Mouse (Mus musculus): ENCODE measurements at regions not wholly inside any gene's neighbourhood (a gene's known extent, or its start where the extent isn't known, plus 50 kb on each side); places are given as distances from the start of the nearest gene placed in this dataset.

DNA sequence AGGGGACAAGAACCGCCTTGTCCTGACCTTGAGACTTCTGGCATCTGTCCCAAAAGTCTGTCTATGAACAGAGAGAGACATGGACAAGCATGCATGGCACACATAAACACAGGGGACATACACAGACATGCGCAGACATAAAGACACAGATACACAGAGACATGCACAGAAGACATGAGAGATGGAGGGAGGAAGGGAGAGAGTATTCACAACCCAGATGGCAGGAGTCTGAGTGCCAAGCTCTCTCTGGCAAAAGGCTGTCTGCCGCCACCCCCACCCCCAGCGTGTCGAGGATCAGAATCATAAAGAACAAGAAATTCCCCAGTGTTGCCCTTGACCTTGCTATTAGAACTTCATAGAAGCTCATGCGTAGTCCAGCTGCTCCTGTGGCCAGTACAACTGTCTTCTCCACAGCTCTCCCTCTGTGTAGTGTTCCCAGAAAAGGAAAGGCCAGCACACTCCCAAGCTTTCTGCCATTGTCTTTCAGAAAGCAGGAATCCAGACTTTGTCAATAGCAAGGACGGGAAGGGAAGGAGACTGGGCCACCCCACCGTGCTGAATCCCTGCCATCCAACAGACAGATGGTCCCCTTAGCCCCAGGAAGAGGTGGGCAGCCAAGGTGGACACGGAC is 99.8 kb downstream of the Ier5 start:
- WGBS: 75% methylated on average over 9 of the region's 9 CpGs
- H3K27me3 ChIP-seq (ENCODE audit: insufficient read depth, low read length): no peaks in the 10 kb centered on the region
- ATAC-seq (ENCODE audit: low FRiP score, low TSS enrichment): no peak
- no peak overlapping the region for H3K4me3 ChIP-seq (ENCODE audit: low read length)
- no peak overlapping the region for H3K4me2 ChIP-seq (replicated peaks; ENCODE audit: low read depth, low read length)
- no peaks in the 10 kb centered on the region for H3K9me3 ChIP-seq (ENCODE audit: low read length)
- no peak overlapping the region for H3K27ac ChIP-seq (ENCODE audit: low read length)
- no peaks in the 10 kb centered on the region for H3K4me1 ChIP-seq (ENCODE audit: insufficient read depth, low read length)
- no peak overlapping the region for H3K9ac ChIP-seq (replicated peaks; ENCODE audit: low read length)
- H3K36me3 ChIP-seq (ENCODE audit: insufficient read depth, low read length): no peaks in the 10 kb centered on the region

DNA sequence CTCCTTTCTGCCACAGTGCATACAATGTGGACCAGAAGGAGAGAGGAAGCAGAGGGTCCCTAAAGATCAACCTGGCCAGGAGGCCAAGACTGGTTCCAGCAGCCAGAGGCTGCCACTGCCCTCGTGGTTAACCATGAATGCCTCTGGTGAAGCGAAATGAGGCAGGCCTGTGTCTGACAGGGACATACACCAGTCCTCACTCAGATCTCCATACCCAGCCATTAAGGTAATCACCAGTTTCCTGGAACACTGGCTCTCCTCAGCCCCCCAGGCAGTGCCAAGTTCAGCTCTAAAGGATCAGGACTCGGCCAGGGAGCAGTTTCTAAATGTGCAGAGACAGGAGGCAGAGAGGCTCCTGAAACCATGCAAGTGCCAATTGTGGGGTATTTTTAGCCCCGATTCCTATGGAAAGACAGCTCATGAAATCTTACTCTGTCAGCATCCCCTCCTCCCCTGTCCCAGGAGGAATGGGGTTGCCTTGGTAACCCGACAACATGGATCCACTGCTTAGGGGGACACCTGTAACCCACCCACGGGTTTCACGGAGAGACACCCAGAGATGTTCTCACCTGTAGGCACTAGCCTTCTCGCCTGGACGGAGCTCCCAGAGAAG is 103.6 kb downstream of the Ier5 start:
- Histone ChIP-seq H3K4me3 (ENCODE audit: low read length) (no peak overlapping the region), H3K27ac (ENCODE audit: low read length) (no peak overlapping the region), H3K36me3 (ENCODE audit: insufficient read depth, low read length) (no peaks in the 10 kb centered on the region), H3K27me3 (ENCODE audit: insufficient read depth, low read length) (no peaks in the 10 kb centered on the region), H3K4me2 (replicated peaks; ENCODE audit: low read depth, low read length) (no peak overlapping the region), H3K9ac (replicated peaks; ENCODE audit: low read length) (no peak overlapping the region), H3K9me3 (ENCODE audit: low read length) (no peaks in the 10 kb centered on the region), H3K4me1 (ENCODE audit: insufficient read depth, low read length) (no peaks in the 10 kb centered on the region)
- ATAC-seq (ENCODE audit: low FRiP score, low TSS enrichment): no peak
- WGBS: 70% methylated on average over 9 of the region's 9 CpGs

DNA sequence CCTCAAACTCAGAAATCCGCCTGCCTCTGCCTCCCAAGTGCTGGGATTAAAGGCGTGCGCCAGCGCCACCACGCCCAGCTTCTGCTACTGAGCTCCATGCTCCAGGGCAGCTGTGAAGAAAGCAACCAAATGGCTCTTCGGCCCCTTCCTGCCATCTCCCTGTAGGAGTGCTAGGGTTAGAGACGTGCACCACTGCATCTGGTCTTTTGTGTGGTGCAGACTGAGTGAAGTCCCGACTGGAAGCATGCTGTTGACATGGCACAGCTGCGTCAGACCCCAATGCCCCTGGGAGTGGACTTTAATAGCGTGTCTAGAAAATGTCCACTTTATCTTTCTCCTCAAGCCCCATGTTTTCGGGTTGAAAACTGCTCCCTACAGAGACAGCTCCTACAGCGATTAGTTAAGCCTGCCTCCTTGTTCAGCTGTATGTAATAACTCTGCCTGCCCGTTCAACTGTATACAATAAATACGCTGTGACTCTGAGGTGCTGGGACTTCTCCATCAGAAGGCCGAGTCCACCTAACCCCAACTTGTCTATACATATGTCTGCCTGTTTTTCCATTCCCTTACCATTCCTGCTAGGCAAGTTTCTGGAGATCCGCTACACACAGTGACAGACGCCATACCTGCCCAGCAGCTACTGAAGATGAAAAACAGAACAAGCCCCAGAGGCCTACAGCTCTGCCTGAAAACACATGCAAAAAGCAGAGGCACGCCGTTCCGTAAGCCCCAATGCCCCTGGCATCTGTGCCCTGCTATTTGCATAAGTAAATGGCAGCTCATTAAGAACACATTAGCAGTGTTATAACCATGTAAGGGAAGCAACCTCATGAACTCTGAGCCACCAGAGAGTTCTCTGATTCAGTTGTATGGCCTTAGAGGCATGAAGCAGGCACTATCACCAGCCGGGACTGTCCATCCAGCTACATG is 105.2 kb downstream of the Ier5 start:
- 76% methylated on average over 21 of the region's 21 CpGs for WGBS

DNA sequence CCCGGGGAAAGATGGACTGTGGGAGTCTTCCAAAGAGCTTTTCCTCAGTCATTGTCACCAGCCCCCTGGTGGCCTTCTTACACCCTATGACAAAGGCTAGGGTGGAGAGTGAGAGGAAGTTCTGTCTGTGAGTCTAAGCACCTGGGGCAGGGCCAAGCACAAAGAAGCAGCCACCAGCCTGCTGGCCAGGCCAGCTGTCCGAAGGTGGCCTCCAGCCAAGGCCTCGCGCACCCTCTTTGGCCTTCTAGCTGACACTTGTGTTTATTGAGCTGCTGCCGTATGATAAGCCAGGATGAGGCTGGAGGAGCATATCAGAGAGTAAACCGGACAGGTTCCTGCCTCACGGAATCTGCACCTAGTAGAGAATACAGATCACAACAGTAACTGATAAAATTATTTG is 99.0 kb upstream of the Cacna1e start:
- no peak overlapping the region for H3K4me2 ChIP-seq (replicated peaks; ENCODE audit: low read depth, low read length)
- H3K9me3 ChIP-seq (ENCODE audit: low read length): no peaks in the 10 kb centered on the region
- H3K9ac ChIP-seq (replicated peaks; ENCODE audit: low read length): no peak overlapping the region
- no peaks in the 10 kb centered on the region for H3K4me1 ChIP-seq (ENCODE audit: insufficient read depth, low read length)
- no peak overlapping the region for H3K27ac ChIP-seq (ENCODE audit: low read length)
- H3K36me3 ChIP-seq (ENCODE audit: insufficient read depth, low read length): no peaks in the 10 kb centered on the region
- no peaks in the 10 kb centered on the region for H3K27me3 ChIP-seq (ENCODE audit: insufficient read depth, low read length)
- no peak for ATAC-seq (ENCODE audit: low FRiP score, low TSS enrichment)
- 78% methylated on average over 7 of the region's 7 CpGs for WGBS
- H3K4me3 ChIP-seq (ENCODE audit: low read length): no peak overlapping the region

More for the DNA sequence above, 105.2 kb downstream of the Ier5 start:
- ATAC-seq (ENCODE audit: low FRiP score, low TSS enrichment): no peak
- H3K36me3 ChIP-seq (ENCODE audit: insufficient read depth, low read length): no peaks in the 10 kb centered on the region
- H3K27ac ChIP-seq (ENCODE audit: low read length): no peak overlapping the region
- no peaks in the 10 kb centered on the region for H3K4me1 ChIP-seq (ENCODE audit: insufficient read depth, low read length)
- no peak overlapping the region for H3K4me2 ChIP-seq (replicated peaks; ENCODE audit: low read depth, low read length)
- no peak overlapping the region for H3K9ac ChIP-seq (replicated peaks; ENCODE audit: low read length)
- no peaks in the 10 kb centered on the region for H3K27me3 ChIP-seq (ENCODE audit: insufficient read depth, low read length)
- H3K9me3 ChIP-seq (ENCODE audit: low read length): no peaks in the 10 kb centered on the region
- H3K4me3 ChIP-seq (ENCODE audit: low read length): no peak overlapping the region

DNA sequence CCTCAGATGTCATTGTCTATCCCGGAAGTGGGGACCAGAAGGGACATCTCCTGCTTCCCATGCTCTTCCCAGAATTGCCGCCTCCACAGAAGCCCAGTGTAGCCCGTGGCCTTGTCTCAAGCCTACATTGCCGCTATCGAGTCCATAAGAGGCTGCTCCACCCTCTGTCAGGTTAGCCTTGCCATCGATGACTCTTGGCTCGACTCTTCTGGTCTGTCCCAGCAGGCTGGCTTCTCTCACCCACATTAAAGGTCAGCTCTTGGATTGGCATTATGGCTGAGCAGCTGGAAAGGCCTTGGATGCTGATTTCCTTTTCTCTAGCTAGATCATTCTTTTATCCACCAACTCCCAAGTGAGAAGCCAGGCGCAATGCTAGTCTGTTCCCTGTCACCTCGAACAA is 98.5 kb upstream of the Cacna1e start:
- 91% methylated on average over 9 of the region's 9 CpGs for WGBS
- Histone ChIP-seq H3K4me1 (ENCODE audit: insufficient read depth, low read length) (no peaks in the 10 kb centered on the region), H3K9ac (replicated peaks; ENCODE audit: low read length) (no peak overlapping the region), H3K27ac (ENCODE audit: low read length) (no peak overlapping the region), H3K4me2 (replicated peaks; ENCODE audit: low read depth, low read length) (no peak overlapping the region), H3K9me3 (ENCODE audit: low read length) (no peaks in the 10 kb centered on the region), H3K36me3 (ENCODE audit: insufficient read depth, low read length) (no peaks in the 10 kb centered on the region), H3K4me3 (ENCODE audit: low read length) (no peak overlapping the region), H3K27me3 (ENCODE audit: insufficient read depth, low read length) (no peaks in the 10 kb centered on the region)
- no peak for ATAC-seq (ENCODE audit: low FRiP score, low TSS enrichment)

DNA sequence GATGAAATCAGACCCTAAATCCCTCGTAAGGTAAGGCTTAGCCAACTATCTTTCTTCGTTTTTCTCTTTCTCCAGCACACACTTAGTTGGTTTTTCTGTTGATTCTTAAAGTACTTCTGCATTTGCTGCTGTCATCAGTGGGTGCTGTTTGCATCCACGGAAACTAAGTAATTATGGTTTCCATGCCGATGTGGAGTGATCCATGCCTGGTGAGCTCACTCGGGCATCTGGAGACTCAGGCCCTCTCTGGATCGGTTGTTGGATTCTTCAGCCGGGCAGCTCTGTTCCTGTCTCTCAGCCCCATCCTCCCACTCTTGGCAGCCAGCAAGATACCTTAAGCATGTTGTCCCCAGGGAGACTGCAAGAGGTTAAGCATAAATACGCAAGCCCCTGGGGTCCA is 97.4 kb upstream of the Cacna1e start:
- no peak overlapping the region for H3K4me2 ChIP-seq (replicated peaks; ENCODE audit: low read depth, low read length)
- no peaks in the 10 kb centered on the region for H3K4me1 ChIP-seq (ENCODE audit: insufficient read depth, low read length)
- no peaks in the 10 kb centered on the region for H3K27me3 ChIP-seq (ENCODE audit: insufficient read depth, low read length)
- ATAC-seq (ENCODE audit: low FRiP score, low TSS enrichment): no peak
- WGBS: 76% methylated on average over 8 of the region's 8 CpGs
- H3K9me3 ChIP-seq (ENCODE audit: low read length): no peaks in the 10 kb centered on the region
- no peak overlapping the region for H3K4me3 ChIP-seq (ENCODE audit: low read length)
- no peak overlapping the region for H3K27ac ChIP-seq (ENCODE audit: low read length)
- H3K36me3 ChIP-seq (ENCODE audit: insufficient read depth, low read length): no peaks in the 10 kb centered on the region
- H3K9ac ChIP-seq (replicated peaks; ENCODE audit: low read length): no peak overlapping the region

DNA sequence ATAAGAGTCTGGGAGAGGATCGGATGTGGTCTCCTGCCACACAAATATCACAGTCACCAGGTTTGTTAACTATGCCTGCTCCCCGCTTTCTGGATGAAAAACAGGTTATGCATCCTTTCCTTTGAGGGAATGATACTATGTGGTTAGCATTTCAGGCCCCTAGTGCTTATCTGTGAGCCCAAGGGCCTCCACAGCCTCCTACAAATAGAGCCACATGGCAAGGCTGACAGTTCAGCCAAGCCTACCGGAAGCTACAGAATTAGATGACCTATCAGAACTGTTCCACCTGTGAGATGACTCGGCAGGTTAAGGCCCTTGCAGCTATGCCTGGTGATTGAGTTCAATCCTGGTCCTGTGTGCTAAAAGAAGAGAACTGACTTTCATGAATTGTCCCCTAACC is 91.4 kb upstream of the Cacna1e start:
- Histone ChIP-seq H3K9me3 (ENCODE audit: low read length) (no peaks in the 10 kb centered on the region), H3K4me2 (replicated peaks; ENCODE audit: low read depth, low read length) (no peak overlapping the region), H3K9ac (replicated peaks; ENCODE audit: low read length) (no peak overlapping the region), H3K4me1 (ENCODE audit: insufficient read depth, low read length) (no peaks in the 10 kb centered on the region), H3K36me3 (ENCODE audit: insufficient read depth, low read length) (no peaks in the 10 kb centered on the region), H3K4me3 (ENCODE audit: low read length) (no peak overlapping the region), H3K27ac (ENCODE audit: low read length) (no peak overlapping the region), H3K27me3 (ENCODE audit: insufficient read depth, low read length) (no peaks in the 10 kb centered on the region)
- 81% methylated on average over 4 of the region's 4 CpGs for WGBS
- no peak for ATAC-seq (ENCODE audit: low FRiP score, low TSS enrichment)

DNA sequence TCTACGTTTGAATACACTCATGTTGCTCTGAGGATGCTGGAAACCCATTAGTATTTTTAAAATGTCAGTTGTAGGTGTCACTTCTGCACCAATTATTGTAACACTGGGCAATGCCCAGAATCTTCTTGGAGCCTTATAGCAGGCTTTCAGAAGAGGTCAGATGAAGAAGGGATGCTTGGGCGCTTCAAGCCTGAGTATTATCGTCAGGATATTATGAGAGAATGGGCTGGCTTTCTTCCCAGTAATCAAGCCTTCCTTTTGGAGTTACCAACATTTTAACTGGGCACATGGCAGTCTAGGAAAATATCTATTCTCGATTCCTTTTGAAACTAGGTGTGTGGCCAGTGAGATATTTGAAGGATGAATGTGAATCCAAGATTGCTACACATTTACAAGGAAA is 77.0 kb upstream of the Cacna1e start:
- H3K27me3 ChIP-seq (ENCODE audit: insufficient read depth, low read length): no peaks in the 10 kb centered on the region
- no peaks in the 10 kb centered on the region for H3K9me3 ChIP-seq (ENCODE audit: low read length)
- H3K4me2 ChIP-seq (replicated peaks; ENCODE audit: low read depth, low read length): no peak overlapping the region
- H3K36me3 ChIP-seq (ENCODE audit: insufficient read depth, low read length): no peaks in the 10 kb centered on the region
- 89% methylated on average over 4 of the region's 4 CpGs for WGBS
- ATAC-seq (ENCODE audit: low FRiP score, low TSS enrichment): no peak
- H3K4me3 ChIP-seq (ENCODE audit: low read length): no peak overlapping the region
- H3K9ac ChIP-seq (replicated peaks; ENCODE audit: low read length): no peak overlapping the region
- peaks cover 4% of the 10 kb centered on the region; the same call in 1 of the 2 replicates for H3K4me1 ChIP-seq (ENCODE audit: insufficient read depth, low read length)
- no peak overlapping the region for H3K27ac ChIP-seq (ENCODE audit: low read length)

DNA sequence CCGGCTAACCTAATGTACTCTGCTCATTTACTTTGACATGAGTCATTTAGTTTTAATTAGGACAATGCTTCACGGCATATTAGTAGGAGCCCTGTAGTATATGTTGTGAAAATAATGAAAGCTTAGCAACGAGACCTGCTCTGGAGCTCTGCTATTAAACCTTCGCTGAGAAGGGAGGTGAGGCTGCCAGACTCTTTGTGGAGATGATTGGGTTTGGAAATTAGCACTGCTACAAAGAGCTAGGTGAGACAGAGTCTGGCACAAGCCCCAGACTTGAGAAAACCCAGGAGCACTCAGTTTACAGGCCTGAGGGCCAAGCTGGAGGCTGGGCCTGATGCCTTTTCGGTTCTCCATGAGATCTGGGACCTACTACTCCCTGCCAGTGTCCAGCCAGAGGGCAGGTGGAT is 72.3 kb upstream of the Cacna1e start:
- no peak for ATAC-seq (ENCODE audit: low FRiP score, low TSS enrichment)
- H3K4me3 ChIP-seq (ENCODE audit: low read length): no peak overlapping the region
- peaks cover 14% of the 10 kb centered on the region; the same call in 1 of the 2 replicates for H3K4me1 ChIP-seq (ENCODE audit: insufficient read depth, low read length)
- no peaks in the 10 kb centered on the region for H3K9me3 ChIP-seq (ENCODE audit: low read length)
- no peak overlapping the region for H3K4me2 ChIP-seq (replicated peaks; ENCODE audit: low read depth, low read length)
- H3K9ac ChIP-seq (replicated peaks; ENCODE audit: low read length): no peak overlapping the region
- WGBS: 33% methylated on average over 5 of the region's 5 CpGs
- H3K27ac ChIP-seq (ENCODE audit: low read length): no peak overlapping the region
- no peaks in the 10 kb centered on the region for H3K36me3 ChIP-seq (ENCODE audit: insufficient read depth, low read length)
- no peaks in the 10 kb centered on the region for H3K27me3 ChIP-seq (ENCODE audit: insufficient read depth, low read length)

DNA sequence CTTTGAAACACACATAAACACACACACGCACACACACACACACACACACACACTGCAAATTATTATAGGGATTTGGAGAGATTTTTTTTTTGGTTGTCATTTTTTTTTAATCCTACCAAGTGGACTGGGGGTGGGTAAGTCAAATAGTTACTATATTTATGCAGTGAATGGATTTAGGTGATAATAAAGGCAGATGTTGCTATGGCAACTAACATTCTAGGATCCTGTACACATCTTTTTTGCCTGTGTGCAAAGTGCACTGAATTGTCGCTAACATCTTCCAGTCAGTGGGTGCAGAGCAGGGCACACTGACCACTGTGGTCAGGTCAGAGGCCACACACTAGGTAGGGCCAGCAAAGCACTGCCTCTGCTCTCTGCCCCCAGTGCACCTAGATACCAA is 68.4 kb upstream of the Cacna1e start:
- H3K9me3 ChIP-seq (ENCODE audit: low read length): no peaks in the 10 kb centered on the region
- no peaks in the 10 kb centered on the region for H3K27me3 ChIP-seq (ENCODE audit: insufficient read depth, low read length)
- no peak overlapping the region for H3K4me2 ChIP-seq (replicated peaks; ENCODE audit: low read depth, low read length)
- H3K9ac ChIP-seq (replicated peaks; ENCODE audit: low read length): no peak overlapping the region
- H3K27ac ChIP-seq (ENCODE audit: low read length): no peak overlapping the region
- H3K4me3 ChIP-seq (ENCODE audit: low read length): no peak overlapping the region
- H3K36me3 ChIP-seq (ENCODE audit: insufficient read depth, low read length): no peaks in the 10 kb centered on the region
- WGBS: 96% methylated on average over 2 of the region's 2 CpGs
- peaks cover 14% of the 10 kb centered on the region; the same call in 1 of the 2 replicates for H3K4me1 ChIP-seq (ENCODE audit: insufficient read depth, low read length)
- no peak for ATAC-seq (ENCODE audit: low FRiP score, low TSS enrichment)
